Mouse (Mus musculus) macrophage (primary cell): ENCODE measurements at regions not wholly inside any gene's neighbourhood (a gene's known extent, or its start where the extent isn't known, plus 50 kb on each side); places are given as distances from the start of the nearest gene placed in this dataset.

ENCODE experiments used
- H3K27ac ChIP-seq: fragments of 350-480 bp; formaldehyde crosslinking; 2 replicates; pipeline ENCODE4 v1.9.0; 2021
- H3K36me3 ChIP-seq: fragments of 350-480 bp; formaldehyde crosslinking; 2 replicates; pipeline ENCODE4 v1.9.0; 2021; ENCODE audit errors: inconsistent target
- H3K4me3 ChIP-seq: fragments of 350-480 bp; formaldehyde crosslinking; 2 replicates; pipeline ENCODE4 v1.9.0; 2021; ENCODE audit errors: inconsistent target
- H3K79me2 ChIP-seq: fragments of 350-480 bp; formaldehyde crosslinking; 2 replicates; pipeline ENCODE4 v1.9.0; 2021; ENCODE audit errors: inconsistent target
- whole genome bisulfite sequencing: methylation state at CpG from one replicate; pipeline ENCODE4 v1.1.7; 2026; ENCODE audit warnings: inconsistent platforms; ENCODE audit not compliant: missing documents; 5-methylcytosine and 5-hydroxymethylcytosine counted together

GRCm38 (mm10) chr3:70097813-70098212, 90.4 kb downstream of the Otol1 start:
- 73% methylated on average over 3 of the region's 3 CpGs for WGBS
- Histone ChIP-seq H3K36me3 (no peaks in the 10 kb centered on the region), H3K27ac (no peak overlapping the region), H3K4me3 (no peak overlapping the region), H3K79me2 (no peaks in the 10 kb centered on the region)

- 75% methylated on average over 7 of the region's 7 CpGs for WGBS
- no peak overlapping the region for H3K4me3 ChIP-seq
- no peak overlapping the region for H3K27ac ChIP-seq
- no peaks in the 10 kb centered on the region for H3K36me3 ChIP-seq
- H3K79me2 ChIP-seq: no peaks in the 10 kb centered on the region
Measured at GRCm38 (mm10) chr3:70102091-70102490, 94.7 kb downstream of the Otol1 start.

GRCm38 (mm10) chr3:70102593-70103213, 95.3 kb downstream of the Otol1 start:
- no peak overlapping the region for H3K4me3 ChIP-seq
- no peaks in the 10 kb centered on the region for H3K36me3 ChIP-seq
- no peak overlapping the region for H3K27ac ChIP-seq
- 76% methylated on average over 10 of the region's 10 CpGs for WGBS
- no peaks in the 10 kb centered on the region for H3K79me2 ChIP-seq

GRCm38 (mm10) chr3:70103983-70104827, 96.8 kb downstream of the Otol1 start:
- Histone ChIP-seq H3K36me3 (no peaks in the 10 kb centered on the region), H3K79me2 (no peaks in the 10 kb centered on the region), H3K27ac (no peak overlapping the region), H3K4me3 (peak overlapping the region; percentile 18)
- WGBS: under 1% methylated on average over 21 of the region's 21 CpGs

GRCm38 (mm10) chr3:70104828-70105399, 97.5 kb downstream of the Otol1 start:
- H3K4me3 ChIP-seq: no peak overlapping the region; the same call in 1 of the 2 replicates
- WGBS: 2% methylated on average over 6 of the region's 7 CpGs
- H3K27ac ChIP-seq: no peak overlapping the region
- no peaks in the 10 kb centered on the region for H3K79me2 ChIP-seq
- no peaks in the 10 kb centered on the region for H3K36me3 ChIP-seq

- Histone ChIP-seq H3K27ac (no peak overlapping the region), H3K79me2 (no peaks in the 10 kb centered on the region), H3K36me3 (no peaks in the 10 kb centered on the region), H3K4me3 (no peak overlapping the region)
- WGBS: 100% methylated on average over 1 of the region's 1 CpGs
Measured at GRCm38 (mm10) chr3:70105561-70105960, 98.1 kb downstream of the Otol1 start.

- Histone ChIP-seq H3K79me2 (no peaks in the 10 kb centered on the region), H3K27ac (no peak overlapping the region), H3K4me3 (no peak overlapping the region), H3K36me3 (no peaks in the 10 kb centered on the region)
- 85% methylated on average over 2 of the region's 2 CpGs for WGBS
Measured at GRCm38 (mm10) chr3:70106141-70106540, 98.7 kb downstream of the Otol1 start.

GRCm38 (mm10) chr3:70126212-70126611, 118.8 kb downstream of the Otol1 start:
- Histone ChIP-seq H3K4me3 (no peak overlapping the region), H3K36me3 (no peaks in the 10 kb centered on the region), H3K27ac (no peak overlapping the region), H3K79me2 (no peaks in the 10 kb centered on the region)
- WGBS: 78% methylated on average over 1 of the region's 1 CpGs

- no peaks in the 10 kb centered on the region for H3K79me2 ChIP-seq
- 87% methylated on average over 8 of the region's 8 CpGs for WGBS
- no peak overlapping the region for H3K27ac ChIP-seq
- no peaks in the 10 kb centered on the region for H3K36me3 ChIP-seq
- no peak overlapping the region for H3K4me3 ChIP-seq
Measured at GRCm38 (mm10) chr3:70130241-70131029, 123.0 kb downstream of the Otol1 start.

GRCm38 (mm10) chr3:70134963-70135362, 127.5 kb downstream of the Otol1 start:
- H3K4me3 ChIP-seq: no peak overlapping the region
- 71% methylated on average over 2 of the region's 2 CpGs for WGBS
- no peak overlapping the region for H3K27ac ChIP-seq
- H3K36me3 ChIP-seq: no peaks in the 10 kb centered on the region
- H3K79me2 ChIP-seq: no peaks in the 10 kb centered on the region

GRCm38 (mm10) chr3:70138488-70138887, 131.1 kb downstream of the Otol1 start:
- Histone ChIP-seq H3K4me3 (no peak overlapping the region), H3K27ac (no peak overlapping the region), H3K79me2 (no peaks in the 10 kb centered on the region), H3K36me3 (no peaks in the 10 kb centered on the region)
- 79% methylated on average over 2 of the region's 2 CpGs for WGBS

GRCm38 (mm10) chr3:70138926-70139325, 131.5 kb downstream of the Otol1 start:
- Histone ChIP-seq H3K79me2 (no peaks in the 10 kb centered on the region), H3K27ac (no peak overlapping the region), H3K4me3 (no peak overlapping the region), H3K36me3 (no peaks in the 10 kb centered on the region)
- WGBS: 95% methylated on average over 3 of the region's 4 CpGs

GRCm38 (mm10) chr3:70145728-70146127, 138.3 kb downstream of the Otol1 start:
- Histone ChIP-seq H3K79me2 (no peaks in the 10 kb centered on the region), H3K4me3 (no peak overlapping the region), H3K27ac (no peak overlapping the region), H3K36me3 (no peaks in the 10 kb centered on the region)
- 73% methylated on average over 1 of the region's 1 CpGs for WGBS

- Histone ChIP-seq H3K27ac (no peak overlapping the region), H3K79me2 (no peaks in the 10 kb centered on the region), H3K36me3 (no peaks in the 10 kb centered on the region), H3K4me3 (no peak overlapping the region)
- WGBS: 83% methylated on average over 5 of the region's 5 CpGs
Measured at GRCm38 (mm10) chr3:70151156-70151555, 143.7 kb downstream of the Otol1 start.
